Mouse (Mus musculus) erythroblast, embryonic 14.5 days (primary cell): ENCODE results near the gene Ptges2. TPM values are rescaled to one million over a fixed set of nuclear protein-coding genes. Genes with fewer than 3 reads are reported as not detected.

ENCODE experiments used
- H3K27me3 ChIP-seq: 2 replicates; pipeline ENCODE4 v1.6.1; 2012; ENCODE audit warnings: inconsistent platforms; ENCODE audit not compliant: control insufficient read depth
- H3K36me3 ChIP-seq: 2 replicates; pipeline ENCODE4 v1.6.1; 2012; ENCODE audit warnings: mild to moderate bottlenecking, inconsistent platforms; ENCODE audit not compliant: control insufficient read depth
- H3K4me1 ChIP-seq: 2 replicates; pipeline ENCODE4 v1.6.1; 2012; ENCODE audit warnings: inconsistent platforms; ENCODE audit not compliant: control insufficient read depth
- H3K4me3 ChIP-seq: replicated peaks from 2 replicates; pipeline ENCODE3; 2012; ENCODE audit warnings: moderate library complexity, mild to moderate bottlenecking, inconsistent platforms
- H3K9me3 ChIP-seq: 2 replicates; pipeline ENCODE4 v1.6.1; 2012; ENCODE audit warnings: low read length, inconsistent platforms, mixed read lengths; ENCODE audit not compliant: control insufficient read depth
- GATA1 ChIP-seq: IDR thresholded peaks from 2 replicates; pipeline ENCODE4 v1.6.1; 2012; ENCODE audit warnings: low read length, inconsistent platforms, mixed read lengths
- TAL1 ChIP-seq: IDR thresholded peaks from 3 replicates; pipeline ENCODE4 v1.6.1; 2012; ENCODE audit warnings: low read length, inconsistent platforms, mixed read lengths
- polyA plus RNA-seq: library from polyadenylated mRNA; stranded (reverse); fragments of >175 nt; gene quantifications from 2 replicates; pipeline ENCODE4 v1.2.3, GENCODE M21; 2012

The Ptges2 gene
- polyA plus RNA-seq, 1 experiment: 0.21 TPM

- Histone ChIP-seq H3K27me3 (peaks cover 12% of the 10 kb centered on the region), H3K4me1 (peaks cover 37% of the 10 kb centered on the region), H3K4me3 (peak overlapping the region; percentile 78), H3K36me3 (peaks cover 42% of the 10 kb centered on the region), H3K9me3 (no peaks in the 10 kb centered on the region)
- no peak for TF ChIP-seq GATA1
- no peak for TF ChIP-seq TAL1
These were observed 31.6 kb upstream of the Ptges2 start for GRCm38 (mm10) chr2:32364121-32364520.

- Histone ChIP-seq H3K4me1 (peaks cover 23% of the 10 kb centered on the region), H3K27me3 (no peaks in the 10 kb centered on the region), H3K4me3 (no peak overlapping the region), H3K9me3 (no peaks in the 10 kb centered on the region), H3K36me3 (peaks cover 74% of the 10 kb centered on the region)
- TF ChIP-seq GATA1 (no peak), TAL1 (no peak)
These were observed 28.4 kb upstream of the Ptges2 start for GRCm38 (mm10) chr2:32367315-32367714.

GRCm38 (mm10) chr2:32374191-32374590, 21.5 kb upstream of the Ptges2 start:
- no peak for TF ChIP-seq TAL1
- TF ChIP-seq GATA1: no peak
- H3K4me1 ChIP-seq: 0 out of 2 replicates have a peak, but pooled peaks cover 2% of the 10 kb centered on the region
- H3K9me3 ChIP-seq: no peaks in the 10 kb centered on the region
- H3K27me3 ChIP-seq: no peaks in the 10 kb centered on the region
- H3K36me3 ChIP-seq: peaks cover 96% of the 10 kb centered on the region
- no peak overlapping the region for H3K4me3 ChIP-seq

GRCm38 (mm10) chr2:32375317-32375940, 20.3 kb upstream of the Ptges2 start:
- TF ChIP-seq TAL1: no peak
- TF ChIP-seq GATA1: no peak
- H3K27me3 ChIP-seq: no peaks in the 10 kb centered on the region
- peaks cover 96% of the 10 kb centered on the region for H3K36me3 ChIP-seq
- no peaks in the 10 kb centered on the region for H3K9me3 ChIP-seq
- no peak overlapping the region for H3K4me3 ChIP-seq
- H3K4me1 ChIP-seq: peaks cover 12% of the 10 kb centered on the region

GRCm38 (mm10) chr2:32376963-32377362, 18.7 kb upstream of the Ptges2 start:
- H3K4me3 ChIP-seq: no peak overlapping the region
- H3K27me3 ChIP-seq: peaks cover 2% of the 10 kb centered on the region
- H3K9me3 ChIP-seq: no peaks in the 10 kb centered on the region
- TF ChIP-seq GATA1 (no peak), TAL1 (no peak)
- H3K4me1 ChIP-seq: peaks cover 27% of the 10 kb centered on the region
- H3K36me3 ChIP-seq: peaks cover 82% of the 10 kb centered on the region

- no peak for TF ChIP-seq GATA1
- Histone ChIP-seq H3K36me3 (peaks cover 55% of the 10 kb centered on the region), H3K4me1 (peaks cover 42% of the 10 kb centered on the region), H3K4me3 (peak overlapping the region; percentile 81), H3K27me3 (peaks cover 21% of the 10 kb centered on the region), H3K9me3 (no peaks in the 10 kb centered on the region)
These were observed 15.6 kb upstream of the Ptges2 start for GRCm38 (mm10) chr2:32380001-32380500.

- Histone ChIP-seq H3K4me1 (peaks cover 42% of the 10 kb centered on the region), H3K36me3 (peaks cover 43% of the 10 kb centered on the region), H3K27me3 (peaks cover 27% of the 10 kb centered on the region), H3K9me3 (no peaks in the 10 kb centered on the region), H3K4me3 (peak overlapping the region; percentile 81)
- TF ChIP-seq TAL1 (no peak), GATA1 (no peak)
These were observed 14.4 kb upstream of the Ptges2 start for GRCm38 (mm10) chr2:32381141-32381774.

GRCm38 (mm10) chr2:32381775-32382223, 13.9 kb upstream of the Ptges2 start, which contains the start of gene 1110008P14Rik:
TSS of gene 1110008P14Rik (minus strand) at chr2:32381938.
- peaks cover 27% of the 10 kb centered on the region for H3K27me3 ChIP-seq
- TF ChIP-seq GATA1 (no peak), TAL1 (no peak)
- peak within 1 kb of the TSS; percentile 81 for H3K4me3 ChIP-seq
- peaks cover 42% of the 10 kb centered on the region for H3K4me1 ChIP-seq
- no peaks in the 10 kb centered on the region for H3K9me3 ChIP-seq
- H3K36me3 ChIP-seq: peaks cover 38% of the 10 kb centered on the region

GRCm38 (mm10) chr2:32382689-32383088, 13.0 kb upstream of the Ptges2 start:
- Histone ChIP-seq H3K4me1 (peaks cover 42% of the 10 kb centered on the region), H3K4me3 (no peak overlapping the region), H3K36me3 (peaks cover 29% of the 10 kb centered on the region), H3K9me3 (no peaks in the 10 kb centered on the region), H3K27me3 (peaks cover 27% of the 10 kb centered on the region)
- TF ChIP-seq TAL1 (no peak), GATA1 (no peak)
